Mouse (Mus musculus): ENCODE results near the gene Myo10. TPM values are rescaled to one million over a fixed set of nuclear protein-coding genes. Genes with fewer than 3 reads are reported as not detected.

Gene Myo10
- polyA plus RNA-seq, 1 experiment from 2014 or later, result 27.3 TPM

DNA sequence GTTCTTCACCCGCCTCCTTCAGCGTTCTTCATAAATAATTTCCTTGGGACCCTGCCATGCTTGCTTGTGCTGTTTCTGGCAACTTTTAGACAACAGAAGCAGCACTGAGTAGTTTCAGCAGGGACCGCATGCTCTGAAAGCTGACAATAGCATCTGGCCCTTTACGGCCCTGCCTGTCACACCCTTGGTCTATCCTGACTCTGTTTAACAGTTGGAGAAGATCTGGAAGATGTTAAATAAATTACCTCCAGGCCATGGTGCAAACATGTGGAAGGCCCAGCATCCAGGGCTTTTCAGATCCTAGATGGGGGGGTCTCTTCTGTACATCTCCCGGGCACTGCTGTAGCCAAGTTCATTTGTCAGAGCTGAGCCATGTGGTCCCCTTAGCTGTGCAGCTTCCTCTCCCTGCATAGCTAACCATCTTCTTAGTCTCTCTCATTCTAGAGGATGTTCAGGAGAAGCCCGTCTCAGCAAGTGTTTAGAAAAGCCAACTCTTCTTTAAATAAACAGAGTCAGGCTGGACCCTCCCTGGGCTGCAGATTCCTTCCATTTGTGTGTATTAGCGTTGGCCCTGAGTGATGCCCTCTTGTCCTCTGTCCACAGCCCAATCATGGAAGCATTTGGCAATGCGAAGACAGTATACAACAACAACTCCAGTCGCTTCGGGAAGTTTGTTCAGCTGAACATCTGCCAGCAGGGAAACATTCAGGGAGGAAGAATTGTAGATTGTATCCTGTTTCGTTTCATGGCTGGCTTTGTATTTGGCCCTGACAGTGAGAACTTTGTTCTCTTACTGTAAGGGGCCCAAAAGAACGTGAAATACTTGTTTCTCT is 101.2 kb downstream of the Myo10 start:
- Histone ChIP-seq H3K79me2 (ENCODE audit: inconsistent target) (no peaks in the 10 kb centered on the region), H3K36me3 (ENCODE audit: inconsistent target) (0 out of 2 replicates have a peak, but pooled peaks cover 6% of the 10 kb centered on the region), H3K4me3 (ENCODE audit: inconsistent target) (no peak overlapping the region), H3K27ac (no peak overlapping the region)
- WGBS (ENCODE audit: missing documents), result 95% methylated on average over 12 of the region's 12 CpGs

DNA sequence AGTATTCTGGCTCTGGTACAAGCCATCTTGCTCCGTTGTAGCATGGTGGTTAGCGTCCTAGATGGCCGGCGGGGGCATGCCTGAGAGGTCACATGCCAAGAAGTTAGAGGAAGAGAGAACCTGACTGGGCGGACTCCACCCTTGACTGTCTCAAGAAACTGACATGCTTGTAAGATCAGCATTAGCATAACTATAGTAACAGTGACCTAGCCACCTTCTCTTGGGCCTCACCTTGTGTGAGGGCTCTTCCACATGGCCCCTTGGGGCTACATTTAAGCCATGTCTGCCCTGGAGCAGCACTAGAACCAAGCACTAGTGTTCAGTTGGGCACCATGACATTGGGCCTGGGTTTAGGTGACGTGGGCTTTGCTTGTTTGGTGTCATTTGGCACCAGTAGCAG is 102.2 kb downstream of the Myo10 start:
- Histone ChIP-seq H3K4me3 (ENCODE audit: inconsistent target) (no peak overlapping the region), H3K36me3 (ENCODE audit: inconsistent target) (0 out of 2 replicates have a peak, but pooled peaks cover 6% of the 10 kb centered on the region), H3K27ac (no peak overlapping the region), H3K79me2 (ENCODE audit: inconsistent target) (no peaks in the 10 kb centered on the region)
- WGBS (ENCODE audit: missing documents), result 96% methylated on average over 6 of the region's 6 CpGs

DNA sequence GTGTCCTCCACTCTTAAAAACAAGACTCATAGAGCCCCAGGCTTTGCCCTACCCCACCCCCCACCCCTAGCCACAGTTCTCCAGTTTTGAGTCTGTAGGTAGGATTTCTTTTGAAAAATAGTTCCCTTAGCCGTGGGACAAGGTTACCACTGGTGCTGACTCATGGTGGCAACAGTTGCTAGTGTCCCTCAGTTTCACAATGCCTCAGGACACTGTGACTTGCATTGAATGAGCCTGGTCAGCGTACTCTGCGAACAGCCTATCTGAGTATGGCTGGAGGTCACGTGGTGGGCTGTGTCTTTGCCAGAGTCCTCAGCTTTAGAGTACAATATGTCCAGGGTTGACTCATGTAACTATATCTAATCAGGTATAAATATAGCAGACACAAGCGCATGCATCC is 104.5 kb downstream of the Myo10 start:
- 48% methylated on average over 5 of the region's 5 CpGs for WGBS (ENCODE audit: missing documents)
- Histone ChIP-seq H3K27ac (no peak overlapping the region), H3K36me3 (ENCODE audit: inconsistent target) (0 out of 2 replicates have a peak, but pooled peaks cover 6% of the 10 kb centered on the region), H3K79me2 (ENCODE audit: inconsistent target) (no peaks in the 10 kb centered on the region), H3K4me3 (ENCODE audit: inconsistent target) (no peak overlapping the region)

DNA sequence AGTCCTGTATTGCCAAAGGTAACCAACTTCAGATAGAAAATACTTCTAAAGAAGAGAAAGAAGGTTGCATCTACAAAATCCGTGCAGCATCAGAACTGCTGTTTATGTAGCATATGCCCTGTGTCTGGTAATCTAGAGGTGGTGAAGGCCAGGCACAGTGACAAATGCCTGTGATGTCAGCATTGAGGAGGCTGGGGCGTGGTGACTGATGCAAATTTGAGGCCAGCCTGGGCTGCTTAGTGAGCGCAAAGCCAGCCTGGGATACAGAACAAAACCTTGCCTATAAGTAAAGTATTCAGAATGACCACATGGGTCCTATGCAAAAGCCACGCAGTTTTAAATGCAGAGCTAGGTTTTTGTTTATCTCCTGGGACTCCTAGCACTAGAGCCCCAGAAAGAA is 106.2 kb downstream of the Myo10 start:
- no peak overlapping the region for H3K27ac ChIP-seq
- no peaks in the 10 kb centered on the region for H3K79me2 ChIP-seq (ENCODE audit: inconsistent target)
- WGBS (ENCODE audit: missing documents), result 90% methylated on average over 4 of the region's 4 CpGs
- no peak overlapping the region for H3K4me3 ChIP-seq (ENCODE audit: inconsistent target)
- 0 out of 2 replicates have a peak, but pooled peaks cover 4% of the 10 kb centered on the region for H3K36me3 ChIP-seq (ENCODE audit: inconsistent target)

DNA sequence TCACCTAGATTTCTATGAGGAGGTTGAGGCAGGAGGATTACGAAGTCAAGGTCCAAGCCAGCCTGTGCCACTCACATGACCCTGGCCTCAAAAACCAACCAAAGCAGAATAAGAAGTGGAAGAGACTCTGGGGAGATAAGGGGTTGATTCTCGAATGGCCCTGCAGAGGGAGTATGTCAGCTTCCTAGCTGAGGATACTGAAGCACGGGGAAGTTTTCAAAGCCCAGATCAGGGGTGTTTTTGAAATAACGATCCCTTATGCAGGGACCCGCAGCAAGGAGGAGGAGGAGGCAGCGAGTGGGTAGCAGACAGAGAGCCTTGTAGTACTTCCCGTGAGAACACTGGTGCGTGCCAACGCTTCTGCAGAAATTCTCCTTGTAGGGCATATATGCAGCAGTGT is 108.7 kb downstream of the Myo10 start:
- no peaks in the 10 kb centered on the region for H3K79me2 ChIP-seq (ENCODE audit: inconsistent target)
- H3K27ac ChIP-seq, result no peak overlapping the region
- WGBS (ENCODE audit: missing documents), result 20% methylated on average over 9 of the region's 9 CpGs
- H3K36me3 ChIP-seq (ENCODE audit: inconsistent target), result no peaks in the 10 kb centered on the region
- no peak overlapping the region for H3K4me3 ChIP-seq (ENCODE audit: inconsistent target)

DNA sequence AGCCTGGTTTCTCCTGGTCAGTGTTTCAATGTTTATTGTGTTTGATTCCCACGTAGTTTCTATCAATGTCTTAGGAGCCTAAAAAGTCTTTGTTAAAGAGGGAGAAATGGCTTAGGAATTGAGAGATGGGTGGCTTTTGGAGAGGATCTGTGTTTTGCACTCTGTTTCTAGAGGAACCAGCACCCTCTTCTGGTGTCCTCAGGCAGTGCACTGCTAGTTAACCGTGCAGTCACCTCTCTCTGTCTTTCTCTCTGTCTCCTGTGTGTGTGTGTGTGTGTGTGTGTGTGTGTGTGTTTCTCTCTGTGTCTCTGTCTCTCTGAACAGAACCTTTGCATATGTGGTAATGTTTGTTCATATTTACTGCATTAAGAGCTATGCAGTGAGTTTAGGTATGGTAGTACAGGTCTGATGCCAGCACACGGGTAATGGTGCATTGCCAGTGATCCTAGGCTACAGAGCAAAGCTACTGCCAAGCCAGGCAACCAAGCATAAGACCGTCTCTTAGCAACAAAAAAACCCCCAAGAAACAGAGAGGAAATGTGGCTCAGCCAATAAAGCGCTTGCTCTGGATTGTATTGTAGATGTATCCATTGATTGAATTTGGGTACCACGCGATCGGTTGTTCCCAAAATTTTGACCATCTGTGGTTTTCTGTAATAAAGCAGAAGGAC is 110.6 kb downstream of the Myo10 start:
- H3K36me3 ChIP-seq (ENCODE audit: inconsistent target), result no peaks in the 10 kb centered on the region
- 90% methylated on average over 8 of the region's 8 CpGs for WGBS (ENCODE audit: missing documents)
- no peak overlapping the region for H3K4me3 ChIP-seq (ENCODE audit: inconsistent target)
- no peak overlapping the region for H3K27ac ChIP-seq
- H3K79me2 ChIP-seq (ENCODE audit: inconsistent target), result no peaks in the 10 kb centered on the region

DNA sequence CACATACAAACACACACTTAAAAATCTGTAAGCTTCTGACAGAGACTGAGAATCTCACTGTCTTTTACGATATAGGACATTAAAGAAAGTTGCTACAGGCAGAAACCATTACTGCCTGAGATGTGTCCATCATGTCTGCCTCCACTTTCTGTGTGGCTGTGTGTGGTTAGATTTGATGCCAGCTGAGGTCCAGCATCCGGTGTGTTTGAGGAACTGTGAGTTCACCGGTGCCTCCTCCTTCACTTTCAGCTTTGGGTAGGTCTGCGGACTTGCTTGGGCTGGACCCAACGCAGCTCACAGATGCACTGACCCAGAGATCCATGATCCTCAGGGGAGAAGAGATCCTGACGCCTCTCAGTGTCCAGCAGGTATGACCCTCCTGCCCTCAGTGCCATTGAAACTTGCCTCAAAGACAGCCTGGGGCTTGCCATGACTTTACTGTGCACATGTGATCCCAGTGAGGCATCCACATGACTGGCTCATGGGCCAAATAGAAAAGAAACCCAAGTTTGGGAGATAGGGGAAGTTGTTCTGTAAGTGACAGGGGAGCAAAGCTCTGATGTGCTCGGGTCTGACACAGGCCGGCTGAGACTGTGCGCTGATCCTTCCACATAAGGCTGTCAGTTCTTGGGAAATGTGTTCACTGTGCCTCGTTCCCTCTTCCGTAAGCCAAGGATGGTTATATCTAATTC is 111.6 kb downstream of the Myo10 start:
- peak overlapping the region; percentile 17; the same call in 1 of the 2 replicates for H3K27ac ChIP-seq
- H3K79me2 ChIP-seq (ENCODE audit: inconsistent target), result no peaks in the 10 kb centered on the region
- 50% methylated on average over 11 of the region's 11 CpGs for WGBS (ENCODE audit: missing documents)
- no peak overlapping the region for H3K4me3 ChIP-seq (ENCODE audit: inconsistent target)
- no peaks in the 10 kb centered on the region for H3K36me3 ChIP-seq (ENCODE audit: inconsistent target)

DNA sequence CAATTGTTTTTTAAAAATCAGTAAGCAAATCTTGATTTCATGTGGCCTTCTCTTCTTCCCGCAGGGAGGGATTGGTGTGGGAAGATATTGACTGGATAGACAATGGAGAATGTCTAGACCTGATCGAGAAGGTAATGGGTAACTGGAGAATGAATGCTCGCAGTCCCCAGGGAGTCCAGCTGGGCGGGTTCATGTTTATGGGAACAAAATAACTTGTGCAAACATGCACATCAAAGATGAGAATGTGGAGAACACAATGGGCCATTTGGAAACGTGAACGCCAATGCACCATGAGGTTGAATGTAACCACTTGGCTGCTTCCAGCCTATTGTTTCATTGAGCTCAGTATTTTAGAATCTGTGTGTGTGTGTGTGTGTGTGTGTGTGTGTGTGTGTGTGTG is 114.2 kb downstream of the Myo10 start:
- Histone ChIP-seq H3K79me2 (ENCODE audit: inconsistent target) (no peaks in the 10 kb centered on the region), H3K36me3 (ENCODE audit: inconsistent target) (no peaks in the 10 kb centered on the region), H3K4me3 (ENCODE audit: inconsistent target) (no peak overlapping the region), H3K27ac (no peak overlapping the region)
- 96% methylated on average over 6 of the region's 6 CpGs for WGBS (ENCODE audit: missing documents)

DNA sequence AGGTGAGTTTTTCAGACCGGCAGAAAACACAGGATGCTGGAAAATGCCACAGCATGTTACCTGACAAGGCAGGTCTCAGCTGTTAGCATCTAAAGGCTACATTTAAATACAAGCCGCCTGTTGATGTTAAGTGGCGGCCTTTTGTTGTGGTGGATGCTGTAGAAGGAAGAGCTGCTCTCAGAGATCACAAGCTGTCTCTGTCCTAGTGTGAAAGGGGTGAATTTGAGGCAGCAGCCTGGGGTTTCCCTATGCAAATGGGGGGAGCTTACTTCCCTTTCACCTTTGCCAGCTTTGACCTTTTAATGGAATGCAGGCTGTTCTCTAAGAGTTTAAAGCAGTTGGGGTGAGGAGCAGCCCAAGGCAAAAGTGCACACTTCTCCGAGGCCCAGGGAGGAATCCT is 117.9 kb downstream of the Myo10 start:
- Histone ChIP-seq H3K27ac (no peak overlapping the region), H3K4me3 (ENCODE audit: inconsistent target) (no peak overlapping the region), H3K79me2 (ENCODE audit: inconsistent target) (no peaks in the 10 kb centered on the region), H3K36me3 (ENCODE audit: inconsistent target) (no peaks in the 10 kb centered on the region; the same call in 1 of the 2 replicates)
- 98% methylated on average over 4 of the region's 4 CpGs for WGBS (ENCODE audit: missing documents)

DNA sequence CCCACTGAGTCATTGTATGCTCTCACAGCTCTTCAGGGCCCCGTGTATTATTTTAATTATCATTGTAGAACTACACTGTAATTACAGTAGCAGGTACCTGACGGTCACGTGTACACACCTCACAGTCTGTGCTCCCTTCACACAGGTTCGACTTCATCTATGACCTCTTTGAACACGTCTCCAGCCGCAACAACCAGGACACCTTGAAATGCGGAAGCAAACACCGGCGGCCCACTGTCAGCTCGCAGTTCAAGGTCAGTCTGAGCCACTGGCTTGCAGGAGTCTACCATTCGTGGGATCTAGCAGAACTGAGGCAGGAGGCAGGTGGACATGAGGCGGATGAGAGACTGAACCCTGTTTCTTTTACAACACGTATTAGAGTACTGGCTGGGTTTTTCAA is 119.9 kb downstream of the Myo10 start:
- WGBS (ENCODE audit: missing documents), result 91% methylated on average over 13 of the region's 13 CpGs
- Histone ChIP-seq H3K79me2 (ENCODE audit: inconsistent target) (no peaks in the 10 kb centered on the region), H3K4me3 (ENCODE audit: inconsistent target) (no peak overlapping the region), H3K27ac (no peak overlapping the region), H3K36me3 (ENCODE audit: inconsistent target) (no peaks in the 10 kb centered on the region; the same call in 1 of the 2 replicates)

DNA sequence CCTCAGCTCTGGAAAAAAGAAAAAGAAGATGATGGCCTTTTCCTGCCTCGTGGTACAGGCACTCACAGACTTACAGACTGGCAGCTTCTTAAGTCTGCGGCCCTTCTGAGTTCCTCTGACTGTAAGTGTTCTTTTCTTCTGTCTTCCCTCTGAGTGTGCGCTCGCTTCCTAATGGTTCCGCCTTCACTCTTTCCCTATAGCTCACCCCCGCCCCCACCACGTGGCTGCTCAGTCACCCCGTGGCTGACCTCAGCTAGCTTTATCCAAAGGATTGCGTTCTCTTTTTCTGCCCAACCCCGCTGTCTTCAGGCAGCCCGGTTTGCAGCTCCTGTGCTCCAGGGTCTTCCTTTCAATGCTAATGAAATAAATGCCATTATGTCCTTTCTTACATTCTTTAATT is 129.2 kb downstream of the Myo10 start:
- H3K79me2 ChIP-seq (ENCODE audit: inconsistent target), result no peaks in the 10 kb centered on the region
- H3K27ac ChIP-seq, result no peak overlapping the region
- no peaks in the 10 kb centered on the region for H3K36me3 ChIP-seq (ENCODE audit: inconsistent target)
- H3K4me3 ChIP-seq (ENCODE audit: inconsistent target), result no peak overlapping the region
- 79% methylated on average over 11 of the region's 11 CpGs for WGBS (ENCODE audit: missing documents)

DNA sequence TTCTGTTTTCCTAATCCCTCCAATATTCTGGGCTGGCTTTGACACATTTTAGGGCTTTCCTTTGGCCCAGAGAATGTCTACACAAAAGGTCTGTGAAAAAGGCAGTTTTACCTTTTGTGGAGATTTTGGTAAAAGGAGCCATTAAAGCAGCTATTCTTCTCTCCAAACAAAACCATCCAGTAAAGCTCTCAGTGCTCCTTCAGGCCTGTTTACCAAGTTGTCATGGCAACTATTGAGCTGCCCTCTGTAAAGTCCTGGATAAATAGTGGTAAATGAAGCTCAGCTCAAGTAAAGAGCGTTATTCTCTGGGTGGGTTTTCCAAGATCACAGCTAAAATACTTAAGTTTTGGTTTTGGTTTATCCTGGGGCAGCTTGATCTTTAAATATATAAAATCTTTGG is 130.3 kb downstream of the Myo10 start:
- Histone ChIP-seq H3K79me2 (ENCODE audit: inconsistent target) (no peaks in the 10 kb centered on the region), H3K4me3 (ENCODE audit: inconsistent target) (no peak overlapping the region), H3K36me3 (ENCODE audit: inconsistent target) (no peaks in the 10 kb centered on the region), H3K27ac (no peak overlapping the region)
- 88% methylated on average over 1 of the region's 1 CpGs for WGBS (ENCODE audit: missing documents)

DNA sequence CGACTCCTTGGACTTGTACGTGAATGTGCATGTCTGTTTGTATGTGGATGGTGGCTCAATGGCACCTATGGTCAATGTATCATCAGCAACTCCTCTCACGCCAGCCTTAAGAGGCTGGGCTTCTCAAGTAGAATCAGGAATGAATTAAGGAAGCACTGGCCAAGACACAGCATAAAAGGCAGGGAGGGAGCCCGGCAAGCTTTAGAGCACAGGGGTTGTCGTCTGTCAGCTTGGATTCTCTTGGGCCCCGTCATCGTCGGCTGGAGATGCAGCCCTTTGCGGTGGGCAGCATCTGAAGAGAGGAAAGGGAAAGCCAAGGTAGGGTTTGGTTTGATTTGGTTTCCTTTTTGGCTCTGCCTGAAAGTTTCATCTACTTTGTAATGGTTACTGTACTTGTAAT is 130.7 kb downstream of the Myo10 start:
- Histone ChIP-seq H3K79me2 (ENCODE audit: inconsistent target) (no peaks in the 10 kb centered on the region), H3K27ac (no peak overlapping the region), H3K4me3 (ENCODE audit: inconsistent target) (no peak overlapping the region), H3K36me3 (ENCODE audit: inconsistent target) (no peaks in the 10 kb centered on the region)
- 82% methylated on average over 9 of the region's 9 CpGs for WGBS (ENCODE audit: missing documents)

DNA sequence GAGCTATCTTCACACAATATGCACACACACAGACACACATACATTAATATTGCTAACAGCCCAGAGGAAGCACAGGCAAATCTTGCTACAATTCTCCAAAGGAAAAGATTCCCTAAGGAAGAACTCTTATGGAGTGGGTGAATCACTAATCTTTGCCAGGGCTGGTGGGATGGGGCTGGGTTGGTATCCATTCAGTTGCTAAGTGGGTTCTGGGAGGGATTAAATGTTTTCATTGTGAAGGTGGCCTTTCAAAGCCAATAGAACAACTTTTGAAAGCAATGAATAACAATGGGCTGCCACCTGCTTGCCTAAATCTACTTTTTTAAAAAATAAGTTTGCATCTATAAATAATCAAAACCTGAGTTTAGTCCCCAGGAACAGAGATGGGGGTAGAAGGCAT is 131.6 kb downstream of the Myo10 start:
- H3K4me3 ChIP-seq (ENCODE audit: inconsistent target), result no peak overlapping the region
- H3K79me2 ChIP-seq (ENCODE audit: inconsistent target), result no peaks in the 10 kb centered on the region
- H3K27ac ChIP-seq, result no peak overlapping the region
- no peaks in the 10 kb centered on the region for H3K36me3 ChIP-seq (ENCODE audit: inconsistent target)

All from macrophage (primary cell).